Mouse (Mus musculus): Measurements from ENCODE around the gene Prpf39.

GRCm38 (mm10) chr12:65058203-65058602, 22.1 kb downstream of the Prpf39 start:
- TF ChIP-seq CTCF (IDR thresholded peaks at IDR 0.05; ENCODE audit: low read depth) = no peak
- TF ChIP-seq EP300 (optimal IDR thresholded peaks at IDR 0.05) = no peak
